8 mouse cellular contexts compared by ENCODE assay signal in the genomic region with DNA sequence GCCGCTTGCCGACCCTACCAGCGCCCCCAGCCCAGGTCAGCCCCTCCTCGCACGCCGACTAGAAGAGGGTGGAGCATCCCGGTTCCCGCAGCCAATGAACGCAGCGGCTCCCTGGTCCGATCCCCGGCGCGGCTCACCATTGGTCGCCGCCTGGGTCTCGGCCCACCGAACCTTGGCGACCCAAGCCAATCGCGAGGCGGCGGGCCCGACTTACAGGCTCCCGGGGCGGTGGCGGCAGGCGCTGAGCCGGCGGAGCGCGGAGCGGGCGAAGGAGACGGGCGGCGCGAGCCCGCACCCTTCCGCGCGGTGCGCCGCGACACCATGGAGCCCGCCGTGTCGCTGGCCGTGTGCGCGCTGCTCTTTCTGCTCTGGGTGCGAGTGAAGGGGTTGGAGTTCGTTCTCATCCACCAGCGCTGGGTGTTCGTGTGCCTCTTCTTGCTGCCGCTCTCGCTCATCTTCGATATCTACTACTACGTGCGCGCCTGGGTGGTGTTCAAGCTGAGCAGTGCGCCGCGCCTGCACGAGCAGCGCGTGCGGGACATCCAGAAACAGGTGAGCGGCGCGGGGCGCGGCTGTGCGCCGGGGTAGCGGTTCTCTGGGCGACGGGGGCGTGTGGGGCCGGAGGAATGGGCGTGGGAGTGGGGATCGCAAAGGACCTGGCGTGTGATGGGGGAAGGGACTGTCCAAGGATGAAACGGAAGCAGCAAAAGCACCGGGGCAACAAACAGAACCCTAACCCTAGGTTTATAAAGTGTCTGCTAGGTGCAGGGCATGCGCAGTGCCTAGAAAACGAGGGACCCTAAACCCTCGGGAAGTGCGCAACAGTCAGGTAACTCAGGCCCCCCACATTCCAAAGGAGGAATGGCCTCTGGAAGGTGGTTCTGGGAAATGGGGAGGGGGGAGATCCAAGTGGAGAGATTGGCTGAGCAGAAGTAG. TPM values are rescaled to one million over a fixed set of nuclear protein-coding genes. Genes with fewer than 3 reads are reported as not detected.
DNase-seq lines count a peak whose midpoint lies in the region; ATAC-seq and TF ChIP-seq lines count a peak whose summit lies in the region.

A gene (plus strand): TSS at position 193 of the 936 bp plus-strand sequence.

- no peaks in the 10 kb centered on the region for H3K27me3 ChIP-seq in embryonic facial prominence, embryonic 15.5 days
- no peaks in the 10 kb centered on the region for H3K27me3 ChIP-seq in kidney, embryonic 14.5 days (ENCODE audit: control insufficient read depth, insufficient read depth, low read length)
- H3K27me3 ChIP-seq in limb, embryonic 15.5 days, result no peaks in the 10 kb centered on the region

- WGBS in bone marrow, adult 2 months, result under 1% methylated on average over 89 of the region's 89 CpGs
- WGBS in embryonic facial prominence, embryonic 15.5 days, result under 1% methylated on average over 89 of the region's 89 CpGs
- WGBS in kidney, embryonic 14.5 days, result under 1% methylated on average over 85 of the region's 89 CpGs
- under 1% methylated on average over 87 of the region's 89 CpGs for WGBS in limb, embryonic 15.5 days

- H3K4me3 ChIP-seq in bone marrow, adult 2 months (replicated peaks; ENCODE audit: control insufficient read depth, low read depth, low read length), result peak within 1 kb of the TSS; percentile 86
- H3K4me3 ChIP-seq in embryonic facial prominence, embryonic 15.5 days (replicated peaks), result peak within 1 kb of the TSS; percentile 81
- H3K4me3 ChIP-seq in kidney, embryonic 14.5 days (ENCODE audit: low read length), result peak within 1 kb of the TSS; percentile 93
- peak within 1 kb of the TSS; percentile 81 for H3K4me3 ChIP-seq in limb, embryonic 15.5 days

- no peak for TF ChIP-seq CTCF in bone marrow, adult 2 months (IDR thresholded peaks at IDR 0.05; ENCODE audit: control insufficient read depth, insufficient read depth, low read length)

- peak; percentile 90 for DNase-seq in 416B (ENCODE audit: low read depth)
- peak; percentile 82 to 88 for DNase-seq in heart, adult 9 months (ENCODE audit: low spot score in 2 of 2)
- DNase-seq in monocyte, adult 2 months (ENCODE audit: low read depth in 1 of 2, low spot score in 2 of 2), result peak; percentile 8 to 35
- peak; percentile 74 to 79 for DNase-seq in spleen, postnatal 36 days (ENCODE audit: low spot score in 2 of 2)

- H3K9me3 ChIP-seq in embryonic facial prominence, embryonic 15.5 days (replicated peaks), result no peaks in the 10 kb centered on the region
- no peaks in the 10 kb centered on the region for H3K9me3 ChIP-seq in kidney, embryonic 14.5 days (ENCODE audit: control insufficient read depth, low read length)
- no peaks in the 10 kb centered on the region for H3K9me3 ChIP-seq in limb, embryonic 15.5 days

- H3K4me2 ChIP-seq in embryonic facial prominence, embryonic 15.5 days (replicated peaks), result peak within 1 kb of the TSS; percentile 83
- peak within 1 kb of the TSS; percentile 87 for H3K4me2 ChIP-seq in kidney, embryonic 14.5 days (replicated peaks; ENCODE audit: low read depth, low read length)
- peak within 1 kb of the TSS; percentile 94 for H3K4me2 ChIP-seq in limb, embryonic 15.5 days

- TF ChIP-seq POLR2A in bone marrow, adult 2 months (IDR thresholded peaks at IDR 0.05; ENCODE audit: borderline replicate concordance, control insufficient read depth, low read depth, low read length), result no peak; the same call in 1 of the 2 replicates

- H3K27ac ChIP-seq in bone marrow, adult 2 months (ENCODE audit: control insufficient read depth, insufficient read depth, low read depth, low read length, poor library complexity), result no peak within 1 kb of the TSS; the same call in 1 of the 2 replicates
- peak within 1 kb of the TSS; percentile 70 for H3K27ac ChIP-seq in embryonic facial prominence, embryonic 15.5 days (replicated peaks)
- H3K27ac ChIP-seq in kidney, embryonic 14.5 days (ENCODE audit: low read depth, low read length), result peak within 1 kb of the TSS; percentile 75
- peak within 1 kb of the TSS; percentile 80 for H3K27ac ChIP-seq in limb, embryonic 15.5 days

- ATAC-seq in embryonic facial prominence, embryonic 15.5 days (ENCODE audit: insufficient number of reproducible peaks, low FRiP score, low TSS enrichment, low read depth), result peak; percentile 99
- peak; percentile 97 for ATAC-seq in kidney, embryonic 14.5 days (ENCODE audit: low FRiP score, low TSS enrichment)
- ATAC-seq in limb, embryonic 15.5 days (ENCODE audit: insufficient number of reproducible peaks, low FRiP score, low TSS enrichment, low read depth), result peak; percentile 96

- peak within 1 kb of the TSS; percentile 59 for H3K9ac ChIP-seq in embryonic facial prominence, embryonic 15.5 days
- H3K9ac ChIP-seq in kidney, embryonic 14.5 days (ENCODE audit: low read depth, low read length), result peak within 1 kb of the TSS; percentile 81
- peak within 1 kb of the TSS; percentile 69 for H3K9ac ChIP-seq in limb, embryonic 15.5 days

- H3K4me1 ChIP-seq in bone marrow, adult 2 months (ENCODE audit: control insufficient read depth, insufficient read depth, low read length), result peaks cover 4% of the 10 kb centered on the region; the same call in 1 of the 2 replicates
- H3K4me1 ChIP-seq in embryonic facial prominence, embryonic 15.5 days, result peaks cover 31% of the 10 kb centered on the region
- peaks cover 27% of the 10 kb centered on the region for H3K4me1 ChIP-seq in kidney, embryonic 14.5 days (ENCODE audit: control insufficient read depth, insufficient read depth, low read length)
- peaks cover 35% of the 10 kb centered on the region for H3K4me1 ChIP-seq in limb, embryonic 15.5 days

- peaks cover 19% of the 10 kb centered on the region; the same call in 1 of the 2 replicates for H3K36me3 ChIP-seq in embryonic facial prominence, embryonic 15.5 days
- H3K36me3 ChIP-seq in kidney, embryonic 14.5 days (ENCODE audit: control insufficient read depth, insufficient read depth, low read length), result peaks cover 19% of the 10 kb centered on the region
- H3K36me3 ChIP-seq in limb, embryonic 15.5 days, result peaks cover 18% of the 10 kb centered on the region

RNA-seq across cellular contexts. Expression of the gene that starts here (rescaled TPM):
- polyA plus RNA-seq in bone marrow, adult 2 months (2011; ENCODE audit: insufficient read depth, insufficient read length, low replicate concordance, missing spikeins), result 11.9 and 23.8 TPM in 2 replicates
- 4.5 and 5.7 TPM in 2 replicates for polyA plus RNA-seq in embryonic facial prominence, embryonic 15.5 days (2015; fragmentation: Nextera tagmentation; extraction: Ambion mirVana)
- polyA plus RNA-seq in kidney, embryonic 14.5 days (2014; fragmentation: Nextera tagmentation; extraction: Ambion mirVana), result 21.4 and 29.5 TPM in 2 replicates
- polyA plus RNA-seq in limb, embryonic 15.5 days (2015; fragmentation: Nextera tagmentation; extraction: Ambion mirVana), result 5.6 and 6.2 TPM in 2 replicates

Comparison
In these comparisons a context has a peak if more than half of its experiments do, and no peak if none do; other contexts are left out.
1. DNase-seq: peak in every context shown above with its lines; median percentile 90 in 416B; 85 in heart, adult 9 months; 76 in spleen, postnatal 36 days; 22 in monocyte, adult 2 months.